Mouse (Mus musculus) left cerebral cortex, postnatal 36 days (tissue): ENCODE data around the gene Khsrp. TPM values are rescaled to one million over a fixed set of nuclear protein-coding genes. Genes with fewer than 3 reads are reported as not detected.

Source experiments
- DNase-seq, 2 experiments: peaks; one replicate each; pipeline ENCODE4 v3.0.0; 2021 to 2022; ENCODE audit warnings: low spot score in 2 of 2, mixed read lengths in 1 of 2
- intact Hi-C: fragments of 180-260 bp; cut with DNase I; formaldehyde crosslinking; loops from one replicate; pipeline ENCODE4 v1.15.1; 2025
- total RNA-seq, 2 experiments: library from RNA; stranded (reverse); gene quantifications; 2 replicates each; pipeline ENCODE4 v1.2.3; 2021

The Khsrp gene
- total RNA-seq, 2 experiments from 2014 or later: 106 to 112 TPM

GRCm38 (mm10) chr17:57032854-57033253 is 1.5 kb upstream of the Khsrp start:
- DNase-seq: no peak
- intact Hi-C loops: no loop called here

- peak; percentile 99 to 100 for DNase-seq
- intact Hi-C loops: no loop called here
These were observed 519 bp upstream of the Khsrp start for GRCm38 (mm10) chr17:57031661-57032420.

GRCm38 (mm10) chr17:57029691-57030090 is 1.6 kb downstream of the Khsrp start:
- intact Hi-C loops: no loop called here
- DNase-seq: no peak

GRCm38 (mm10) chr17:57027471-57027870 is 3.9 kb downstream of the Khsrp start:
- no peak for DNase-seq
- intact Hi-C loops: no loop called here

- intact Hi-C loops: no loop called here
- DNase-seq: no peak
These were observed 10.4 kb downstream of the Khsrp start for GRCm38 (mm10) chr17:57020960-57021359.

GRCm38 (mm10) chr17:57019693-57020092 is 11.6 kb downstream of the Khsrp start:
- intact Hi-C loops: no loop called here
- DNase-seq: no peak

- DNase-seq: no peak
- intact Hi-C loops: no loop called here
These were observed 19.0 kb downstream of the Khsrp start for GRCm38 (mm10) chr17:57012245-57012795.

GRCm38 (mm10) chr17:57011236-57012141 is 19.8 kb downstream of the Khsrp start, which contains the start of the genes Gtf2f1 and Gm17949:
Gene Gtf2f1 (minus strand): TSS chr17:57011288.
Gene Gm17949 (plus strand): TSS chr17:57011469.
- intact Hi-C loops: loop anchor here (1.0 kb wide), 1 partner anchor 21 kb away; the partner anchor contains the start of gene Clpp

GRCm38 (mm10) chr17:57010911-57011235 is 20.4 kb downstream of the Khsrp start:
- intact Hi-C loops: loop anchor here (1.0 kb wide), 1 partner anchor 21 kb away; the partner anchor contains the start of gene Clpp
- no peak for DNase-seq

More at GRCm38 (mm10) chr17:57011236-57012141, 19.8 kb downstream of the Khsrp start, which contains the start of the genes Gtf2f1 and Gm17949:
- peak; percentile 94 to 95 for DNase-seq

GRCm38 (mm10) chr17:57007137-57007905 is 24.0 kb downstream of the Khsrp start:
- DNase-seq: no peak

GRCm38 (mm10) chr17:57003994-57004393 is 27.3 kb downstream of the Khsrp start:
- intact Hi-C loops: loop anchor here (10.0 kb wide), 1 partner anchor 241 kb away; the partner anchor contains the start of genes Gpr108 and Trip10
- DNase-seq: no peak

More at GRCm38 (mm10) chr17:57007137-57007905, 24.0 kb downstream of the Khsrp start:
- intact Hi-C loops: loop anchor here (10.0 kb wide), 1 partner anchor 237 kb away; the partner anchor contains the start of genes Gpr108 and Trip10

GRCm38 (mm10) chr17:57001228-57001627 is 30.1 kb downstream of the Khsrp start:
- DNase-seq: no peak
- intact Hi-C loops: loop anchor here (10.0 kb wide), 1 partner anchor 244 kb away; the partner anchor contains the start of genes Gpr108 and Trip10

GRCm38 (mm10) chr17:56999968-57000609 is 31.2 kb downstream of the Khsrp start, which contains the start of gene Pspn:
Gene Pspn (minus strand): TSS chr17:57000018.
- intact Hi-C loops: loop anchor here (5.0 to 10.0 kb wide), 3 partner anchors 93 to 245 kb away; partner anchors contain the start of genes Gpr108 and Trip10
- DNase-seq: no peak

GRCm38 (mm10) chr17:56999414-56999813 is 31.9 kb downstream of the Khsrp start:
- no peak for DNase-seq
- intact Hi-C loops: loop anchor here (5.0 to 10.0 kb wide), 2 partner anchors 92 to 165 kb away; no protein-coding TSS in a partner anchor

- intact Hi-C loops: loop anchor here (5.0 to 10.0 kb wide), 2 partner anchors 90 to 168 kb away; no protein-coding TSS in a partner anchor
- peak; percentile 92 to 93 for DNase-seq
These were observed 34.2 kb downstream of the Khsrp start, which contains the start of gene Alkbh7 for GRCm38 (mm10) chr17:56997029-56997667. Gene Alkbh7 (plus strand): TSS chr17:56997339.

GRCm38 (mm10) chr17:56996506-56996905 is 34.8 kb downstream of the Khsrp start:
- intact Hi-C loops: loop anchor here (5.0 to 10.0 kb wide), 2 partner anchors 89 to 168 kb away; no protein-coding TSS in a partner anchor
- no peak for DNase-seq

GRCm38 (mm10) chr17:56995046-56995445 is 36.3 kb downstream of the Khsrp start:
- intact Hi-C loops: loop anchor here (5.0 to 10.0 kb wide), 2 partner anchors 88 to 170 kb away; no protein-coding TSS in a partner anchor

More at GRCm38 (mm10) chr17:56995046-56995445, 36.3 kb downstream of the Khsrp start:
- DNase-seq: no peak
